Mouse (Mus musculus) granulocyte monocyte progenitor cell, adult 5-6 weeks (primary cell): ENCODE measurements at regions not wholly inside any gene's neighbourhood (a gene's known extent, or its start where the extent isn't known, plus 50 kb on each side); places are given as distances from the start of the nearest gene placed in this dataset.
A peak's percentile ranks its signal among the peaks of the same experiment; 100 is the strongest.

ENCODE experiments used
- ATAC-seq: replicated peaks from 2 replicates; pipeline ENCODE4 v1.8.0; 2016; ENCODE audit warnings: mild to moderate bottlenecking, moderate TSS enrichment, inconsistent platforms; ENCODE audit not compliant: poor library complexity, severe bottlenecking

- ATAC-seq, result peak; percentile 67
Measured at GRCm38 (mm10) chr15:19778651-19779050, 670.4 kb upstream of the Cdh12 start.

- ATAC-seq, result no peak
Measured at GRCm38 (mm10) chr15:19783883-19784282, 665.2 kb upstream of the Cdh12 start.

DNA sequence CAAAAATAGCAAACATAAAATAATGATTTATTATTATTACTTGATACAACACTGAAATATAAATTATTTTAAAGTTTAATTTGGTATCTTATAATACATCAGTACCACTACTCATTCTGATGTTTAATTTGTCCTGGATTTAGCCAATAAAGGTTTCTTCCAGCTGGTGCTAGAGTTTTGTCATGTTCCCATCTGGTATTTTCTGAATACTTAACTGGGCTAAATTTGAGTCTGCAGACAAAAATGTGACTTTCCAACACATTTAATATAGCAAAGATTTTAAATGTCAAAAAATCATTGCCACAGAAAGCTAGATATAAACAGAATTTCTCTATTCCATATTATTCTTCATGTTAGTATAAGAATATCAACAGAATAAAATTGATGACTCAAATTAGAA lies 642.1 kb upstream of the Cdh12 start:
- ATAC-seq, result no peak

- ATAC-seq, result no peak
Measured at GRCm38 (mm10) chr15:19813647-19814046, 635.4 kb upstream of the Cdh12 start.

GRCm38 (mm10) chr15:19856892-19857655 lies 592.0 kb upstream of the Cdh12 start:
- ATAC-seq, result peak; percentile 51

GRCm38 (mm10) chr15:19857656-19858006 lies 591.4 kb upstream of the Cdh12 start:
- peak; percentile 99 for ATAC-seq

GRCm38 (mm10) chr15:19858668-19859067 lies 590.4 kb upstream of the Cdh12 start:
- no peak for ATAC-seq

DNA sequence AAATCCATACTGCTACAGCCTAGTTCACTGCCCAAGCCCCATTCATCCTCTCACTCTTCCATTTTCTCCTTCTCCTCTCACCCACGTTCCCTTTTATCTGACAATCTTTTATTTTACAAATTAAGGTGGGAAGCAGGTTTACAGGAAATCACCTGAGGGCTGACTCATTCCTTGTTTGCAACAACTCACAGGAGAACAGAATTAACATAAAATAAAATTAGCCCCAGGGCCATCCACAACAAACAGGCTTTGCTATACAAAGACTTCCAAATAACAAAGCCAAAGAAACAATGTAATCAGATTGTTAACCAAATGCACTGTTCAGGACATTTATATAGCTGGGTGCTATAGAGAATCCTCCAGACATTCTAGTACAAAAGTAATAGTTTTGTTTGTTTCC lies 585.1 kb upstream of the Cdh12 start:
- no peak for ATAC-seq

DNA sequence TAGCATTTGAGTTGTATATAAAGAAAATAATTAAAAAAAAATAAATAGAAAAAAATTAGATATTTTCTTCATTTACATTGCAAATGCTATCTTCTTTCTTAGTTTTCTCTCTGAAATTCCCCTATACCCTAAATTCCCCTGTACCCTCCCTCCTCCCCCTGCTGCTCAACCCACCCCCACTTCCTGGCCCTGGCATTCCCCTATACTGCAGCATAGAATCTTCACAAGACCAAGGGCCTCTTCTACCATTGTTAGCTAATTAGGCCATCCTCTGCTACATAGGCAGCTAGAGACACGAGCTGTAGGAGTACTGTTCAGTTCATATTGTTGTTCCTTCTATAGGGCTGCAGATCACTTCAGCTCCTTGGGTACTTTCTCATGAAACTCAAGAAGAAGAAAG lies 582.5 kb upstream of the Cdh12 start:
- no peak for ATAC-seq

DNA sequence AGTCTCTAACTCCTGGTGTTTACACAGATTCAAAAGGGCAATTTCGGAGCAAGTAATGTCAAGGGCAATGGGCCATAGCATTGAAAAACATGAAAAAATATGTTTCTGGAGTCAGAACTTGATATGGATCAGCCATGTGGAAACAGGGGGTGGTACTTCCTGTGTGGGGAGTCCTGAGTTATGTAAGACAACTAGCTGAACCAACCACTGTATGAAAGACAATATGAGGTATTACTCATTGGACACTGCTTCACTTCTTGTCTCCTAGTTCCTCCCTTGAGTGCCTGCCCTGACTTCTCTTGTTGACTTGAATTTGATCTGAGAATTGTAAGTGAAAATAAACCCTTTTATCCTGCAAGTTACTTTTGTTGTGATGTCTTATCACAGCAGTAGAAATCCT lies 580.0 kb upstream of the Cdh12 start:
- ATAC-seq, result peak; percentile 85

DNA sequence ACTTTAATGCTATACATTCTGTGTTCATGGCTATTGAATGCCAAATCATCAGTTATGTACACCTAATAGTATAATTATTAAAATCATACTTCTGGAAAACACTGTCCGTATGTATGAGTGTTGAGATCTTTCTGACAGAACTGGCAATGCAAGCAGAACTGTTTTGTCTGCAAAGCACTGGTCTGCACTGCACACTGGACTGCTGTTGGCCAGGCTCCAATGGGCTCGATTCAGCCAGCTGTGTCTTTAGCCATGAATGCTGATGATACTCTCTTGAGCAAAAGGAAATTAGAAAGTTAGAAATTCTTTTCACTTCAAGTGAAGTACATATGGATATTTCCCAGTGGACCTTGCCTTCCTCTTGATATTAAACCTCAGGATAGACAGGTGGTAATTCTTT lies 576.5 kb upstream of the Cdh12 start:
- no peak for ATAC-seq
